Mouse (Mus musculus) kidney, adult 2 months (tissue): ENCODE measurements at regions not wholly inside any gene's neighbourhood (a gene's known extent, or its start where the extent isn't known, plus 50 kb on each side); places are given as distances from the start of the nearest gene placed in this dataset.

ENCODE experiments used
- DNase-seq: peaks from one replicate; pipeline ENCODE4 v3.0.0; 2021
- H3K27ac ChIP-seq: fragments of 200-500 bp; 2 replicates; pipeline ENCODE4 v1.5.1; 2012; ENCODE audit warnings: low read depth, low read length, control low read depth, inconsistent platforms; ENCODE audit not compliant: insufficient read depth
- H3K27me3 ChIP-seq: fragments of 200-500 bp; replicated peaks from 2 replicates; pipeline ENCODE4 v1.6.1; 2012; ENCODE audit warnings: mild to moderate bottlenecking, moderate library complexity, low read length, inconsistent platforms; ENCODE audit not compliant: control insufficient read depth, insufficient read depth
- H3K36me3 ChIP-seq: fragments of 200-500 bp; 2 replicates; pipeline ENCODE4 v1.6.1; 2012; ENCODE audit warnings: mild to moderate bottlenecking, moderate library complexity, low read length, inconsistent platforms; ENCODE audit not compliant: control insufficient read depth, insufficient read depth
- H3K4me1 ChIP-seq: fragments of 200-500 bp; 2 replicates; pipeline ENCODE4 v1.6.1; 2011; ENCODE audit warnings: low read length; ENCODE audit not compliant: control insufficient read depth, insufficient read depth
- H3K4me3 ChIP-seq: fragments of 200-500 bp; 2 replicates; pipeline ENCODE4 v1.5.1; 2011; ENCODE audit warnings: mild to moderate bottlenecking, low read depth, low read length, control low read depth; ENCODE audit not compliant: insufficient read depth
- CTCF ChIP-seq: fragments of 200-500 bp; conservative IDR thresholded peaks from 2 replicates; pipeline ENCODE4 v1.5.1; 2011; ENCODE audit warnings: low read depth, mild to moderate bottlenecking, control low read depth, low read length, moderate library complexity, mixed read lengths; ENCODE audit not compliant: insufficient read depth, insufficient read length
- POLR2A ChIP-seq: fragments of 200-500 bp; IDR thresholded peaks from one replicate; pipeline ENCODE4 v1.6.1; 2011; ENCODE audit warnings: low read depth, low read length, control low read depth
- WGBS: fragments of 180-500 bp; shearing (Covaris S2); methylation state at CpG from one replicate; pipeline ENCODE4 v1.1.7; 2018; 5-methylcytosine and 5-hydroxymethylcytosine counted together

DNA sequence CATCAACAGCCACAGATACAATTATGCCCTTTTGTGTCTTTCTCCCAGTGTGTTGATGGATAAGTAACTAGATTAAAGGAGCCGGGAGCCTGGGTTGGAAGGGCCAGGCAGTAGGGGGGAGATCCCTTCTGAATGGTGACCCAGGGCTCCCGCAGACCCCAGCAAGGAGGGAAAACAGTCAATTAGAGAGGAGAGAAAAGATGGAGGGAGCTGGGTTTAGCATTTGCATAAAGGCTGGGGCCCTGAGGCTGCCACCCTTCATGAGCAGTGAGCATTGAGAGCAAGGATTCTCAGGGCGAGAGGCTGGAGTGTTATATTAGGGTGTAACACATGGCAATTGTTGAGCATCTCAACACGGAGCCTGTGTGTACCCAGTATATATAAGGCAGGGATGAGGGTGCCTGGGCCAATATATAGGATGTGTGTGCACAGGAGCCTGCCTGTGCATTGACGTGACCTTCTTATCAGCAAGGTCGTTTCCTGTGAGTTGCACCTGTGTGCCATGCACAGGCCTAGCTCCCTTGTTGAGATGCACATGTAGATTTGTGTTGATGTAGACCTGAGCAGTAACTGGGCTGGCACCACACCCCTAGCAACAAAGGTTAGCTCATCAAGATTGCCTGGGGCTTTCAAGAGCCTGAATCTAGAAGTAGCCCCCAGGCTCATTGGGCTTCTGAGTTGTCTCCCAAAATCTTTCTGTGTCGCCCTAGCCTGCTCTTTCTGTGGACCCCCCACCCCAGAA is 92.2 kb downstream of the Inhbb start:
- Histone ChIP-seq H3K4me3 (no peak overlapping the region), H3K27me3 (no peaks in the 10 kb centered on the region), H3K4me1 (no peaks in the 10 kb centered on the region), H3K27ac (no peak overlapping the region), H3K36me3 (no peaks in the 10 kb centered on the region)
- 76% methylated on average over 7 of the region's 7 CpGs for WGBS
- no peak for DNase-seq
- TF ChIP-seq POLR2A (no peak), CTCF (no peak)

DNA sequence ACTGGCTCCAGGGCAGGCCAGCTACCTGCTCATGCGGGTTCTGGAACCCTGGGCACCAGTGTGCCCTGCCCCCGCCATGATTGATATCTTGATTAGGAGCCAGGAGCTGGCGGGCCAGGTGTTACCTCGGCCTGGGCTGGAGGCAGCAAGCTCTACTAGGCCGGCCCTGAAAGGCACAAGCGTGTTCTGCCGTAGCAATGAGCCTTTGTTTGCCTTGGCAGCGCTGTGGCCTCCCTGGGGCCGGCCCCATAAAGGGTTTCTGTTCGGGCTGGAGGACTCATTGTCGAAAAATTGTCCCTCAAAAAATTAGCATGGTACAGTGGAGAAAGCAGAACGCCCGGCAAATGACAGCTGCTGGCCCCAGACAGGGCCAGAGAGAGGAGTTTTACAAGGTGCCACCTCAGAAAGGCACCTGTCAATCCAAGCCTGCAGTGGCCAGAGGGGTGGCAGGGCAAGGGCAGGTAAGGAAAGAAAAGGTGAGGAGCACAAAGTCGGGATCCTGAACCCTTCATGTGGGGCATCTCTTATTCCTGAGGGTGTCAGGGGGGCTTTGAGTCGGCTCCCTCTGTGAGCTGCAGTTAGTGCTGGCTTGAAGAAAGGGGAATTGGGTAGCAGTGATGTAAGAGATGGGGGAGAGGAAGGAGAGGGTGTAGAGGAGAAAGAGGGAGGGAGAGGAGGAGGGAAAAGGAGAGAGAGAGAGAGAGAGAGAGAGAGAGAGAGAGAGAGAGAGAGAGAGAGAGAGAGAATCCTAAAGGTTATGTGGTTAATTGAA is 92.9 kb downstream of the Inhbb start:
- DNase-seq, result peak; percentile 5
- WGBS, result 30% methylated on average over 15 of the region's 15 CpGs
- TF ChIP-seq CTCF, result no peak
- TF ChIP-seq POLR2A, result no peak
- Histone ChIP-seq H3K36me3 (no peaks in the 10 kb centered on the region), H3K4me1 (no peaks in the 10 kb centered on the region), H3K27ac (no peak overlapping the region), H3K4me3 (no peak overlapping the region), H3K27me3 (no peaks in the 10 kb centered on the region)

GRCm38 (mm10) chr1:119324551-119324950 is 97.5 kb downstream of the Inhbb start:
- H3K36me3 ChIP-seq, result no peaks in the 10 kb centered on the region
- no peaks in the 10 kb centered on the region for H3K4me1 ChIP-seq
- DNase-seq, result no peak
- no peak overlapping the region for H3K4me3 ChIP-seq
- TF ChIP-seq CTCF (no peak), POLR2A (no peak)
- no peak overlapping the region for H3K27ac ChIP-seq
- no peaks in the 10 kb centered on the region for H3K27me3 ChIP-seq
- 79% methylated on average over 8 of the region's 8 CpGs for WGBS

GRCm38 (mm10) chr1:119322279-119322995 is 99.6 kb downstream of the Inhbb start:
- H3K4me3 ChIP-seq, result no peak overlapping the region
- H3K36me3 ChIP-seq, result no peaks in the 10 kb centered on the region
- TF ChIP-seq CTCF (no peak), POLR2A (no peak)
- H3K27me3 ChIP-seq, result no peaks in the 10 kb centered on the region
- H3K27ac ChIP-seq, result no peak overlapping the region
- no peak for DNase-seq
- no peaks in the 10 kb centered on the region for H3K4me1 ChIP-seq
- 62% methylated on average over 10 of the region's 10 CpGs for WGBS

DNA sequence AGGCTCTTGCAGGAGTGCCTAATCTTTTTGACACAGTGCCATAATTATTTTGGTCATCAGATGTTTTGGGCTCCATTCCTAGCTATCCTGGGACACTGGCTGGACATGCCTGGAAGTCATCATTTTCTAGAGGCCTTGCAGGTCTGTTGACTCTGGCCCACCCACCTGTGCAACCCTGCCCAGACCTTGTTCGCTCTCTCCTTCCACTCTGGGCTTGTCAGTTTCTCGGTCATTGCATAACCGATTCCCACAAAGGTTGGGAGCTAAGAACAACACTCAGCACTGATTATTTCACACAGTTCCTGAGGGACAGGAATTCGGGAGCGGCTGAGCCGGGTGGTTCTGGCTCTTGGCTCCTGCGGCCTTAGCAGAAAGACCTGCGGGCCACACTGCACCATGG is 100.2 kb downstream of the Inhbb start:
- Histone ChIP-seq H3K4me1 (no peaks in the 10 kb centered on the region), H3K4me3 (no peak overlapping the region), H3K27ac (no peak overlapping the region), H3K27me3 (no peaks in the 10 kb centered on the region), H3K36me3 (no peaks in the 10 kb centered on the region)
- WGBS, result 58% methylated on average over 8 of the region's 8 CpGs
- no peak for DNase-seq
- TF ChIP-seq POLR2A (no peak), CTCF (no peak)

DNA sequence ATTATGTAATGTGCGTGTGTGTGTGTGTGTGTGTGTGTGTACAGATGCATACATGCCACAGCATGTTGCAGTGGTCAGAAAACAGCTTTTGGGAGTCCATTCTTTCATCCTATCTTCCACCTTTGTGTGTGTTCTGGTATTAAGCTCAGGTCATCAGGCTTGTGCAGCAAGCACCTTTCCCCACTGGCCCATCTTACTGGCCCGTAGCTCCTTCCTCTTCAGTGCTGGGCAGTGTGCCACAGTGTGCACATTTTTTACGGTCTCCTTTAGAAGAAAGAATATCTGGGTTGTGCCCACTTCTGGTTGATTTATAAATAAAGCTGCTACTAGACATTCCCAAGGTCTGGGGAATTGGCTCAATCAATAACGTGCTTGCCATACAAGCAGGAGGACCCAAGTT is 105.0 kb downstream of the Inhbb start:
- H3K36me3 ChIP-seq, result no peaks in the 10 kb centered on the region
- no peaks in the 10 kb centered on the region for H3K27me3 ChIP-seq
- no peak for DNase-seq
- TF ChIP-seq CTCF (no peak), POLR2A (no peak)
- 87% methylated on average over 4 of the region's 4 CpGs for WGBS
- H3K4me3 ChIP-seq, result no peak overlapping the region
- H3K27ac ChIP-seq, result no peak overlapping the region
- H3K4me1 ChIP-seq, result no peaks in the 10 kb centered on the region

GRCm38 (mm10) chr1:119308719-119309365 is 113.2 kb downstream of the Inhbb start:
- H3K4me1 ChIP-seq, result no peaks in the 10 kb centered on the region
- no peak overlapping the region for H3K4me3 ChIP-seq
- H3K36me3 ChIP-seq, result no peaks in the 10 kb centered on the region
- 73% methylated on average over 9 of the region's 9 CpGs for WGBS
- no peak for TF ChIP-seq POLR2A
- no peak for TF ChIP-seq CTCF
- peak; percentile 5 for DNase-seq
- no peaks in the 10 kb centered on the region for H3K27me3 ChIP-seq
- no peak overlapping the region for H3K27ac ChIP-seq
